Mouse (Mus musculus): ENCODE measurements around the gene Hus1b.

- no peak for TF ChIP-seq CTCF (IDR thresholded peaks at IDR 0.05; ENCODE audit: control insufficient read depth, insufficient read depth, insufficient read length)
- TF ChIP-seq USF1 (IDR thresholded peaks at IDR 0.05; ENCODE audit: low read depth), result no peak
- TF ChIP-seq MYOD1 (IDR thresholded peaks at IDR 0.05; ENCODE audit: control insufficient read depth, insufficient read length, low read depth), result no peak
- TF ChIP-seq MAX (IDR thresholded peaks at IDR 0.05), result no peak
Observed at GRCm38 (mm10) chr13:30972102-30972501, 24.5 kb upstream of the Hus1b start.
